Mouse (Mus musculus) lung, adult 2 months (tissue): ENCODE measurements around the gene Mark1. TPM values are rescaled to one million over a fixed set of nuclear protein-coding genes. Genes with fewer than 3 reads are reported as not detected.

Source experiments
- DNase-seq: peaks from one replicate; pipeline ENCODE4 v3.0.0; 2022
- H3K4me1 ChIP-seq: fragments of 200-500 bp; 2 replicates; pipeline ENCODE4 v1.6.1; 2011; ENCODE audit warnings: low read length; ENCODE audit not compliant: control insufficient read depth, insufficient read depth
- H3K4me3 ChIP-seq: fragments of 200-500 bp; replicated peaks from 2 replicates; pipeline ENCODE3; 2011; ENCODE audit warnings: low read depth, mild to moderate bottlenecking, control low read depth, low read length; ENCODE audit errors: extremely low read depth
- CTCF ChIP-seq: fragments of 200-500 bp; IDR thresholded peaks from 2 replicates; pipeline ENCODE4 v1.5.1; 2011; ENCODE audit warnings: mild to moderate bottlenecking, low read length, control low read depth; ENCODE audit not compliant: insufficient read depth
- POLR2A ChIP-seq: fragments of 200-500 bp; IDR thresholded peaks from 2 replicates; pipeline ENCODE4 v1.6.1; 2011; ENCODE audit warnings: low read depth, mild to moderate bottlenecking, control low read depth, low read length, borderline replicate concordance; ENCODE audit errors: extremely low read depth
- WGBS: fragments of 180-500 bp; shearing (Covaris S2); methylation state at CpG from one replicate; pipeline ENCODE4 v1.1.7; 2018; 5-methylcytosine and 5-hydroxymethylcytosine counted together
- polyA plus RNA-seq: library from polyadenylated mRNA; depleted of rRNA; stranded (reverse); fragments of >200 nt; gene quantifications from 2 replicates; pipeline ENCODE4 v1.2.3, GENCODE M21; 2012; rRNA removed

The Mark1 gene
- polyA plus RNA-seq = 2.7 and 3.7 TPM in 2 replicates

DNA sequence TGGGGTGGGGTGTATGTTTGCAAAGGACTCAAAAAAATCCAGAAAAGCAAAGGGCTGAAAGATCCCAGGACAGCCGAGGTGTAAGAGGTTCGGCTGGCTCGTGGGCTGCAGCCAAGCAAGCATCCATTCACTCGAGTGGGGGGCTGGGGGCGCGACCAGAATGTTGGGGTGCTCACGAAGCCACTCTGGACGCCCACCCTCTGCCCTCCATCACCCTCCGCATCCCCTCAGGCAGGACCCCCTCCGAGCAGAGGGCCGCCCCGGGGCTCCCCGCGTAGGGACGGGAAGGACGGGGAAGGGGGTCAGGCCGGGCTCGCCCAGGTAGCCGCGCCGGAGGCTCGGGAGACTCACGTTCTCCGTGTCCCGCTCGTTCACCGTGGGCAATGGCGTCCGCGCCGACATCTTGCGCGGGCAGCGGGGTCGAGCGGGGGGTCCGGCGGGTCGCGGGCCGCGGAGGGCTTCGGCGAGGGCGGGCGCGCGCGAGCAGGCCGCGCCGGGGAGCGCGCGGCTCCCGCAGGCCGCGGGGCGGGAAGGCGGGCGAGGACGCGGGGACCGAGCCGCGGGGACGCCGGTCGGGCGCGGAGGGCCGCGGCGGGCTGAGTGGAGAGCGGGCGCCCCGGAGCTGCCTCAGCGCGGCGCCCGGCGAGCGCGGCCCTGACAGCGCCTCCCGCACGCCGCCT is at the start of gene Mark1:
Gene Mark1, minus strand, starts transcription at position 500 of the 680 bp plus-strand sequence.
- Histone ChIP-seq H3K4me1 (no peaks in the 10 kb centered on the region), H3K4me3 (peak within 1 kb of the TSS; percentile 63)
- peak; percentile 14 for DNase-seq
- TF ChIP-seq POLR2A = no peak
- TF ChIP-seq CTCF = no peak
- 4% methylated on average over 86 of the region's 88 CpGs for WGBS

DNA sequence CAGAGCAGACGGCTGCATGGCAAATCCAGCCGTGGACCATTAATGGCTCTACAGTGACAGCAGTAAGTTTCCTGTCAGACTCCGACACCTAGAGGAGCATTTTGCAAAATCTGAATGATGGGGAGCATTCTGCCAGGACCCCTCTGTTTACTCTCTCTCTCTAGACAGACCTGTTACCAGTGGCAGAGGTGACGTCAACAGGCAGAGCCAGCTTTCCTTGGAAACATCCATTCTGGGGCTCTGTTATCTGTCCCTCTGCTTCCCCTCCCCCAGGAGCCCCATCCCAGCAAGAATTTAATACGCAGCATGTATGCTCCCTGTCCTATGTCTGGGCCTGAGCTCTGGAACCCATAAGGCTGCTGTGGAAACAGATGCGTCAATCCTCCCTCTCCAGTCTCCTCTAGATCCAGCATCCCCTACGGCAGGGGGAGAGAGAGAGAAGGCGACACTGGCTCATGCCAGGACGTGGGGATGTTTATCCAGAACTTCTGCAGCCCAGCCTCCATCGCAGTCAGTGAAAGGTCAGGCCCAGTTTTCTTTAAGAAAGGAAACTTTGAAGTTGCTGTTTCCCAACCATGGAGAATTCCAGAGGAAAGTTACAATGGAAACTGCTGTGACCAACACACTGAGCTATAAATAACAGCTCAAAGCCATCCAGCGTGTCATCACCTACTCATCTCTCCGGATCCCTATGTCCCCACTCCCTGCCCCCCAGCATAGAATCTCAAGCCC is 48.3 kb upstream of the Mark1 start:
- WGBS = 49% methylated on average over 12 of the region's 12 CpGs
- Histone ChIP-seq H3K4me1 (no peaks in the 10 kb centered on the region), H3K4me3 (no peak overlapping the region)
- TF ChIP-seq CTCF = no peak
- no peak for TF ChIP-seq POLR2A
- no peak for DNase-seq

GRCm38 (mm10) chr1:185046513-185046912 is 47.1 kb upstream of the Mark1 start:
- 83% methylated on average over 8 of the region's 8 CpGs for WGBS
- no peak for TF ChIP-seq POLR2A
- no peak for TF ChIP-seq CTCF
- no peak for DNase-seq

DNA sequence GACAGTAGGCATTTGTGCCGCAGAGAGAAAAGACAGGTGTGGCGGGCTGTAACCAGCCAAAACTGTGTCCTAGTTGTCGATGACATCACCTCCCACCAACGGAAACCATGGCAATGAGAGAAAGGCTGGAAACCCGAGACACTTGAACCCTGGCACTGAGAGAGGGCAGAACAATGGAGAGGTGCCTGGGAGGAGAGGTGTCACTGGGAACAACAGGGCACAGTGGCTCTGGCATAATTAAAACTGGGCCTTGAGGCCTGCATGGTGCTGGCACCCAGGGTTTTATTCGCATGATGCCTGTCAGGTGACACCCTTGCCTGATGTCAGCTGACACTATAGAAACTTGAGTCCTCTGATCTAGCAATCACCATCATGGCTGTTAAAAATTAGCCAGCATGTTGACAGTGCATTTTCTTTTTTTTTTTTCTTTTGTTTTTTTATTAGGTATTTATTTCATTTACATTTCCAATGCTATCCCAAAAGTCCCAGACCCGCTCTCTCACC is 38.9 kb upstream of the Mark1 start:
- no peak overlapping the region for H3K4me3 ChIP-seq
- 54% methylated on average over 7 of the region's 7 CpGs for WGBS
- H3K4me1 ChIP-seq = no peaks in the 10 kb centered on the region
- no peak for TF ChIP-seq POLR2A
- TF ChIP-seq CTCF = no peak
- DNase-seq = no peak

More at GRCm38 (mm10) chr1:185046513-185046912, 47.1 kb upstream of the Mark1 start:
- no peaks in the 10 kb centered on the region for H3K4me1 ChIP-seq
- no peak overlapping the region for H3K4me3 ChIP-seq

DNA sequence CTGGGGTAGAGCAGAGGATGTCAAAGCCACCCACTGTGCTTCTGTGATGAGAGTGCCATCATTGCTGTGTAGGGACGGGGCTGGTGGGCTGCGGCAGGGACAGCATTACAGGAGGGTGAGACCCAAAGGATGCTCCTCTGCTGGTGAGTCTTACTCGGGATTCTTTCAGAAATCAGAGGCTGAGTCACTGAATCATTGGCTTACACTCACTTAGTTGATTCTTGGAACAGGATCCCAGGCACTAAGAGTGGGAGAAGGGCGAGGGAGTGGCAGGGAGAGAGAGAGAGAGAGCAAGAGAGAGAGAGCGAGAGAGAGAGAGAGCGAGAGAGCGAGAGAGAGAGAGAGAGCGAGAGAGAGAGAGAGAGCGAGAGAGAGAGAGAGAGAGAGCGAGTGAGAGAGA is 31.2 kb upstream of the Mark1 start:
- Histone ChIP-seq H3K4me1 (no peaks in the 10 kb centered on the region), H3K4me3 (no peak overlapping the region)
- 76% methylated on average over 10 of the region's 10 CpGs for WGBS
- TF ChIP-seq POLR2A = no peak
- TF ChIP-seq CTCF = no peak
- no peak for DNase-seq

- Histone ChIP-seq H3K4me3 (no peak overlapping the region), H3K4me1 (no peaks in the 10 kb centered on the region)
- WGBS = 75% methylated on average over 13 of the region's 13 CpGs
- DNase-seq = no peak
- TF ChIP-seq CTCF (no peak), POLR2A (no peak)
Measured at GRCm38 (mm10) chr1:185020429-185021168, 21.2 kb upstream of the Mark1 start.

DNA sequence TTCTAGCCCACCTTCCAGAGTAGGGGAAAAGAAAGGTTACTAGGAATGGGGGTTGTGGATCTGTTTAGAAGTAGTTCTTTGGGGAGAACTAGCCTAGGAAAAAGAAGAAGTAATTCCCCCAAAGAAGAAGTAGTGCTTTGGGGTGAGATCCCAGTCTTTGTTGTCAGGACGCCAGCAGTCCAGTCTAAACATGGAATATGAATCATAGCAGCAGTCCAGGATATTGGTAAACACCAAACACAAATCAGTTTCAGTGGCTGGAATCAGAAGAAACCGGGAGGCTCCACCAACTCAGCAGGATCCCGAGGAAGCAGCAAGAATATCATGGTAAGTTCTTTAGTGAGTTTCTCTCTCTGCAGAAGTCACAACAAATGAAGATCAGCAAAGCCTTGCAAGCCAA is 13.2 kb upstream of the Mark1 start:
- no peak for DNase-seq
- no peaks in the 10 kb centered on the region for H3K4me1 ChIP-seq
- no peak for TF ChIP-seq POLR2A
- no peak for TF ChIP-seq CTCF
- WGBS = 58% methylated on average over 3 of the region's 3 CpGs
- no peak overlapping the region for H3K4me3 ChIP-seq

DNA sequence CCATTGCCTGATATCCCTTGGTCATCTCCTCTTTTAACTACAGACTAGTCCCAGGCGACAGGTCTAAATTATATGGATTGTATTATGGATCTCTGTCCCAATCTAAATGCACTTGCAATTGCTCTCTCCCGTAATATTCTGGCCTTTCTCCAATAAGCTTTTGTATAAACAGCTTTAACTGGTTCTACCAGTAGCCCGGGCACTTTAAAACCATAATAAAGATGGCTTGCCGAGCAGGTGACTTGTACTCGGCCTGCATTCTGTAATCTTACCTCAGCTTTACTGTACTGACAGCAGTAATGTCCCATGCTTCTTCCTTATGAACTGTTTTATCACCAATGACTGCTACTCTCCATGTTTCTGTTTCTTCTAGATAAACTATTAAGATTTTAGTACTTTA is 7.7 kb upstream of the Mark1 start:
- no peak for TF ChIP-seq POLR2A
- no peak for TF ChIP-seq CTCF
- 63% methylated on average over 5 of the region's 5 CpGs for WGBS
- Histone ChIP-seq H3K4me1 (no peaks in the 10 kb centered on the region), H3K4me3 (no peak overlapping the region)
- DNase-seq = no peak
